Mouse (Mus musculus) kidney, adult 2 months (tissue): ENCODE measurements around the gene Spats2l.

Source experiments
- CTCF ChIP-seq: fragments of 200-500 bp; conservative IDR thresholded peaks from 2 replicates; pipeline ENCODE4 v1.5.1; 2011; ENCODE audit warnings: low read depth, mild to moderate bottlenecking, control low read depth, low read length, moderate library complexity, mixed read lengths; ENCODE audit not compliant: insufficient read depth, insufficient read length
- POLR2A ChIP-seq: fragments of 200-500 bp; IDR thresholded peaks from one replicate; pipeline ENCODE4 v1.6.1; 2011; ENCODE audit warnings: low read depth, low read length, control low read depth

GRCm38 (mm10) chr1:57849087-57849486 is 75.1 kb downstream of the Spats2l start:
- TF ChIP-seq POLR2A: no peak
- no peak for TF ChIP-seq CTCF
